In genomic region chr3:67877253-67877652, GRCm38 (mm10) we compare ENCODE assay signal across 34 mouse cellular contexts. TPM values are rescaled to one million over a fixed set of nuclear protein-coding genes. Genes with fewer than 3 reads are reported as not detected.
"Had no signal": no experiment of that assay in that cellular context is flagged by ENCODE, and none has a peak within 500 bp of the region (broad histone marks: within the 10 kb centered on the region; RNA-seq: fewer than 3 reads in every experiment).

No protein-coding gene starts in this region.

- H3K4me2 ChIP-seq: embryonic facial prominence, embryonic 12.5 days; embryonic facial prominence, embryonic 13.5 days; embryonic facial prominence, embryonic 15.5 days; forebrain, embryonic 12.5 days; forebrain, embryonic 13.5 days; forebrain, embryonic 15.5 days had no signal

- H3K9me3 ChIP-seq: embryonic facial prominence, embryonic 10.5 days; embryonic facial prominence, embryonic 12.5 days; embryonic facial prominence, embryonic 13.5 days; embryonic facial prominence, embryonic 15.5 days; forebrain, embryonic 10.5 days; forebrain, embryonic 12.5 days; forebrain, embryonic 13.5 days; forebrain, embryonic 15.5 days had no signal

- H3K4me1 ChIP-seq: embryonic facial prominence, embryonic 10.5 days; embryonic facial prominence, embryonic 12.5 days; embryonic facial prominence, embryonic 13.5 days; embryonic facial prominence, embryonic 15.5 days; forebrain, embryonic 10.5 days; forebrain, embryonic 12.5 days; forebrain, embryonic 13.5 days; forebrain, embryonic 15.5 days had no signal

- H3K9ac ChIP-seq: embryonic facial prominence, embryonic 12.5 days; embryonic facial prominence, embryonic 13.5 days; embryonic facial prominence, embryonic 15.5 days; forebrain, embryonic 12.5 days; forebrain, embryonic 13.5 days; forebrain, embryonic 15.5 days; forebrain, postnatal 0 days had no signal

- H3K27ac ChIP-seq: embryonic facial prominence, embryonic 10.5 days; embryonic facial prominence, embryonic 12.5 days; embryonic facial prominence, embryonic 13.5 days; embryonic facial prominence, embryonic 15.5 days; forebrain, embryonic 10.5 days; forebrain, embryonic 12.5 days; forebrain, embryonic 13.5 days; forebrain, embryonic 15.5 days; gastrocnemius, adult 2 months; heart, adult 2 months had no signal

- H3K36me3 ChIP-seq: embryonic facial prominence, embryonic 10.5 days; embryonic facial prominence, embryonic 12.5 days; embryonic facial prominence, embryonic 13.5 days; embryonic facial prominence, embryonic 15.5 days; forebrain, embryonic 10.5 days; forebrain, embryonic 12.5 days; forebrain, embryonic 15.5 days had no signal

- H3K27me3 ChIP-seq: embryonic facial prominence, embryonic 12.5 days; embryonic facial prominence, embryonic 13.5 days; embryonic facial prominence, embryonic 15.5 days; forebrain, embryonic 12.5 days; forebrain, embryonic 13.5 days; forebrain, embryonic 15.5 days had no signal

- H3K4me3 ChIP-seq: embryonic facial prominence, embryonic 10.5 days; embryonic facial prominence, embryonic 12.5 days; embryonic facial prominence, embryonic 13.5 days; embryonic facial prominence, embryonic 15.5 days; erythroblast, embryonic 14.5 days; forebrain, embryonic 10.5 days; forebrain, embryonic 12.5 days; forebrain, embryonic 13.5 days; forebrain, embryonic 15.5 days; gastrocnemius, adult 2 months; heart, adult 2 months had no signal

- DNase-seq: cerebellum, adult 9-10 months; cerebellum, adult 9-11 months; cerebellum, postnatal 10 days; cerebellum, postnatal 14 days; cerebellum, postnatal 25 days; cerebellum, postnatal 36 days; embryo, embryonic 11 days; forebrain, postnatal 0 days; gastrocnemius, adult 2 months; gastrocnemius, postnatal 10 days; gastrocnemius, postnatal 14 days; gastrocnemius, postnatal 25 days; gastrocnemius, postnatal 36 days; heart, adult 11 months; heart, adult 18-20 months; heart, adult 2 months had no signal

RNA-seq across cellular contexts. Expression of gene Iqcj, which starts 14.8 kb away (rescaled TPM):
- total RNA-seq: common myeloid progenitor, adult 5-6 weeks; gastrocnemius, adult 18-20 months; gastrocnemius, adult 2 months; gastrocnemius, adult 8-10 months; gastrocnemius, postnatal 10 days; gastrocnemius, postnatal 14 days; gastrocnemius, postnatal 25 days; gastrocnemius, postnatal 36 days; gastrocnemius, postnatal 4 days; granulocyte monocyte progenitor cell, adult 5-6 weeks; heart, adult 18-20 months; heart, adult 2 months; heart, adult 8-10 months had no signal
- polyA plus RNA-seq: embryonic facial prominence, embryonic 10.5 days; embryonic facial prominence, embryonic 11.5 days; embryonic facial prominence, embryonic 13.5 days; embryonic facial prominence, embryonic 14.5 days; embryonic facial prominence, embryonic 15.5 days; erythroblast, embryonic 14.5 days; gonadal fat pad, adult 2 months; heart, adult 2 months had no signal

RNA-seq across cellular contexts. Expression of gene Iqschfp, which starts 14.8 kb away (rescaled TPM):
- total RNA-seq: common myeloid progenitor, adult 5-6 weeks; gastrocnemius, adult 18-20 months; gastrocnemius, adult 2 months; gastrocnemius, adult 8-10 months; gastrocnemius, postnatal 10 days; gastrocnemius, postnatal 14 days; gastrocnemius, postnatal 25 days; gastrocnemius, postnatal 36 days; gastrocnemius, postnatal 4 days; granulocyte monocyte progenitor cell, adult 5-6 weeks; heart, adult 18-20 months; heart, adult 2 months; heart, adult 8-10 months had no signal
- polyA plus RNA-seq: embryonic facial prominence, embryonic 13.5 days; erythroblast, embryonic 14.5 days; gonadal fat pad, adult 2 months; heart, adult 2 months had no signal
